Mouse (Mus musculus) forebrain, embryonic 11.5 days (tissue): Measurements from ENCODE around the gene Shank2. TPM values are rescaled to one million over a fixed set of nuclear protein-coding genes. Genes with fewer than 3 reads are reported as not detected.

ENCODE experiments used
- ATAC-seq: fragments of 200-750 bp; cut with Nextera tagmentation; replicated peaks from 2 replicates; pipeline ENCODE4 v1.8.0; 2017; ENCODE audit warnings: moderate TSS enrichment; ENCODE audit not compliant: low FRiP score
- DNase-seq: peaks from one replicate; pipeline ENCODE4 v3.0.0-alpha.2; 2017; ENCODE audit warnings: low spot score
- H3K27ac ChIP-seq: fragments of 300-500 bp; sonication (generic); 2 replicates; pipeline ENCODE4 v1.5.1; 2014; ENCODE audit warnings: low read depth, low read length
- H3K27me3 ChIP-seq: fragments of 300-500 bp; sonication (generic); 2 replicates; pipeline ENCODE4 v1.6.1; 2014; ENCODE audit warnings: mild to moderate bottlenecking, low read length, mixed read lengths; ENCODE audit not compliant: control insufficient read depth, insufficient read depth
- H3K36me3 ChIP-seq: fragments of 300-500 bp; sonication (generic); 2 replicates; pipeline ENCODE4 v1.6.1; 2014; ENCODE audit warnings: mild to moderate bottlenecking, low read length, moderate library complexity, mixed read lengths; ENCODE audit not compliant: control insufficient read depth, insufficient read depth
- H3K4me1 ChIP-seq: fragments of 300-500 bp; sonication (generic); replicated peaks from 2 replicates; pipeline ENCODE4 v1.6.1; 2014; ENCODE audit warnings: low read length, mixed read lengths; ENCODE audit not compliant: control insufficient read depth, insufficient read depth
- H3K4me2 ChIP-seq: fragments of 300-500 bp; sonication (generic); 2 replicates; pipeline ENCODE4 v1.6.1; 2014; ENCODE audit warnings: low read depth, mild to moderate bottlenecking, low read length, moderate library complexity, mixed read lengths; ENCODE audit not compliant: severe bottlenecking
- H3K4me3 ChIP-seq: fragments of 300-500 bp; sonication (generic); 2 replicates; pipeline ENCODE4 v1.5.1; 2014; ENCODE audit warnings: low read depth, low read length
- H3K9ac ChIP-seq: fragments of 300-500 bp; sonication (generic); 2 replicates; pipeline ENCODE4 v1.6.1; 2014; ENCODE audit warnings: low read length
- H3K9me3 ChIP-seq: fragments of 300-500 bp; sonication (generic); 2 replicates; pipeline ENCODE4 v1.6.1; 2016; ENCODE audit warnings: low read length, mixed read lengths; ENCODE audit not compliant: control insufficient read depth
- WGBS: fragments of 180-500 bp; shearing (Covaris S2); extraction: QIAGEN DNeasy Blood & Tissue Kit; methylation state at CpG from one replicate; pipeline ENCODE4 v1.1.7; 2014; 5-methylcytosine and 5-hydroxymethylcytosine counted together
- polyA plus RNA-seq: library from polyadenylated mRNA; unstranded; fragments of >200 nt; fragmentation: Nextera tagmentation; extraction: Ambion mirVana; gene quantifications from 2 replicates; pipeline ENCODE4 v1.2.1, GENCODE M21; 2014

The Shank2 gene
- polyA plus RNA-seq, 1 experiment from 2014 or later = 2.2 TPM

GRCm38 (mm10) chr7:144208628-144209027 is 206.9 kb downstream of the Shank2 start:
- 47% methylated on average over 1 of the region's 1 CpGs for WGBS
- ATAC-seq = no peak
- no peak overlapping the region for H3K4me2 ChIP-seq
- H3K27ac ChIP-seq = no peak overlapping the region
- H3K9me3 ChIP-seq = no peaks in the 10 kb centered on the region
- H3K4me1 ChIP-seq = no peaks in the 10 kb centered on the region
- H3K36me3 ChIP-seq = no peaks in the 10 kb centered on the region
- H3K27me3 ChIP-seq = no peaks in the 10 kb centered on the region
- no peak overlapping the region for H3K9ac ChIP-seq
- no peak for DNase-seq
- no peak overlapping the region for H3K4me3 ChIP-seq

- Histone ChIP-seq H3K4me2 (no peak overlapping the region), H3K4me3 (no peak overlapping the region), H3K9ac (no peak overlapping the region), H3K27ac (no peak overlapping the region), H3K4me1 (no peaks in the 10 kb centered on the region), H3K36me3 (no peaks in the 10 kb centered on the region), H3K27me3 (no peaks in the 10 kb centered on the region), H3K9me3 (no peaks in the 10 kb centered on the region)
- no peak for DNase-seq
- no peak for ATAC-seq
- whole genome bisulfite sequencing = 88% methylated on average over 9 of the region's 9 CpGs
Observed at GRCm38 (mm10) chr7:144210526-144210925, 208.8 kb downstream of the Shank2 start.

- Histone ChIP-seq H3K9me3 (no peaks in the 10 kb centered on the region), H3K4me1 (no peaks in the 10 kb centered on the region), H3K4me2 (no peak overlapping the region), H3K9ac (no peak overlapping the region), H3K27me3 (no peaks in the 10 kb centered on the region), H3K27ac (no peak overlapping the region), H3K4me3 (no peak overlapping the region), H3K36me3 (no peaks in the 10 kb centered on the region)
- no peak for ATAC-seq
- DNase-seq = no peak
Observed at GRCm38 (mm10) chr7:144212694-144213093, 211.0 kb downstream of the Shank2 start.

- H3K27me3 ChIP-seq = no peaks in the 10 kb centered on the region
- 0 out of 2 replicates have a peak, but pooled peaks have one; percentile 21 for ATAC-seq
- 9% methylated on average over 3 of the region's 3 CpGs for WGBS
Observed at GRCm38 (mm10) chr7:144217192-144217591, 215.5 kb downstream of the Shank2 start.

GRCm38 (mm10) chr7:144228683-144229082 is 227.0 kb downstream of the Shank2 start:
- Histone ChIP-seq H3K4me2 (no peak overlapping the region), H3K9me3 (no peaks in the 10 kb centered on the region), H3K27me3 (no peaks in the 10 kb centered on the region), H3K4me3 (no peak overlapping the region), H3K27ac (no peak overlapping the region), H3K36me3 (no peaks in the 10 kb centered on the region), H3K4me1 (peaks cover 9% of the 10 kb centered on the region; the same call in 1 of the 2 replicates), H3K9ac (no peak overlapping the region)
- DNase-seq (no peak), ATAC-seq (no peak)
- 84% methylated on average over 5 of the region's 5 CpGs for WGBS

More at GRCm38 (mm10) chr7:144217192-144217591, 215.5 kb downstream of the Shank2 start:
- H3K36me3 ChIP-seq = no peaks in the 10 kb centered on the region
- no peaks in the 10 kb centered on the region for H3K4me1 ChIP-seq
- no peak overlapping the region for H3K9ac ChIP-seq
- no peak overlapping the region for H3K4me2 ChIP-seq
- no peaks in the 10 kb centered on the region for H3K9me3 ChIP-seq
- H3K4me3 ChIP-seq = no peak overlapping the region
- H3K27ac ChIP-seq = no peak overlapping the region
- DNase-seq = peak; percentile 74

- H3K4me2 ChIP-seq = no peak overlapping the region
- no peak for ATAC-seq
- H3K9me3 ChIP-seq = no peaks in the 10 kb centered on the region
- 46% methylated on average over 1 of the region's 1 CpGs for WGBS
- peaks cover 9% of the 10 kb centered on the region; the same call in 1 of the 2 replicates for H3K4me1 ChIP-seq
- no peak for DNase-seq
- no peak overlapping the region for H3K9ac ChIP-seq
- no peak overlapping the region for H3K4me3 ChIP-seq
- H3K27me3 ChIP-seq = no peaks in the 10 kb centered on the region
- no peaks in the 10 kb centered on the region for H3K36me3 ChIP-seq
- H3K27ac ChIP-seq = no peak overlapping the region
Observed at GRCm38 (mm10) chr7:144229421-144229820, 227.7 kb downstream of the Shank2 start.

- H3K4me3 ChIP-seq = no peak overlapping the region
- H3K9me3 ChIP-seq = no peaks in the 10 kb centered on the region
- no peaks in the 10 kb centered on the region for H3K36me3 ChIP-seq
- peaks cover 9% of the 10 kb centered on the region; the same call in 1 of the 2 replicates for H3K4me1 ChIP-seq
- H3K27me3 ChIP-seq = no peaks in the 10 kb centered on the region
- H3K4me2 ChIP-seq = no peak overlapping the region
- ATAC-seq (peak; percentile 64), DNase-seq (no peak)
- H3K9ac ChIP-seq = no peak overlapping the region
- 52% methylated on average over 5 of the region's 5 CpGs for WGBS
- no peak overlapping the region for H3K27ac ChIP-seq
Observed at GRCm38 (mm10) chr7:144232132-144232706, 230.5 kb downstream of the Shank2 start.

GRCm38 (mm10) chr7:144233479-144233878 is 231.8 kb downstream of the Shank2 start:
- no peaks in the 10 kb centered on the region for H3K27me3 ChIP-seq
- no peaks in the 10 kb centered on the region for H3K36me3 ChIP-seq
- no peak overlapping the region for H3K9ac ChIP-seq
- WGBS = 93% methylated on average over 8 of the region's 8 CpGs
- DNase-seq (no peak), ATAC-seq (no peak)
- no peaks in the 10 kb centered on the region for H3K9me3 ChIP-seq
- H3K4me1 ChIP-seq = peaks cover 14% of the 10 kb centered on the region
- H3K4me2 ChIP-seq = no peak overlapping the region
- no peak overlapping the region for H3K4me3 ChIP-seq
- no peak overlapping the region for H3K27ac ChIP-seq

- Histone ChIP-seq H3K9ac (no peak overlapping the region), H3K27ac (no peak overlapping the region), H3K9me3 (no peaks in the 10 kb centered on the region), H3K36me3 (no peaks in the 10 kb centered on the region), H3K4me1 (peaks cover 22% of the 10 kb centered on the region), H3K4me2 (no peak overlapping the region), H3K27me3 (no peaks in the 10 kb centered on the region), H3K4me3 (no peak overlapping the region)
- WGBS = 56% methylated on average over 5 of the region's 5 CpGs
- no peak for DNase-seq
- no peak for ATAC-seq
Observed at GRCm38 (mm10) chr7:144234783-144235182, 233.1 kb downstream of the Shank2 start.
